Mouse (Mus musculus) cerebellum, adult 2 months (tissue): ENCODE measurements at regions not wholly inside any gene's neighbourhood (a gene's known extent, or its start where the extent isn't known, plus 50 kb on each side); places are given as distances from the start of the nearest gene placed in this dataset.
"Not testable (repeated sequence)": the region's sequence is repeated elsewhere in the genome, so short reads cannot be mapped to it uniquely, and the experiment has no call there.

Source experiments
- DNase-seq, 2 experiments: peaks; one replicate each; pipeline ENCODE4 v3.0.0; 2021
- H3K27ac ChIP-seq: fragments of 200-500 bp; 2 replicates; pipeline ENCODE4 v1.5.1; 2012; ENCODE audit warnings: low read length, control low read depth, inconsistent platforms; ENCODE audit not compliant: insufficient read depth
- H3K27me3 ChIP-seq: fragments of 200-500 bp; 2 replicates; pipeline ENCODE4 v1.6.1; 2012; ENCODE audit warnings: inconsistent platforms, mild to moderate bottlenecking, low read length, moderate library complexity; ENCODE audit not compliant: control insufficient read depth, insufficient read depth
- H3K4me1 ChIP-seq: fragments of 200-500 bp; 2 replicates; pipeline ENCODE4 v1.6.1; 2011; ENCODE audit warnings: low read length; ENCODE audit not compliant: control insufficient read depth, insufficient read depth
- H3K4me3 ChIP-seq: fragments of 200-500 bp; replicated peaks from 2 replicates; pipeline ENCODE3; 2011; ENCODE audit warnings: mild to moderate bottlenecking, low read depth, low read length, control low read depth; ENCODE audit not compliant: insufficient read depth
- CTCF ChIP-seq: fragments of 200-500 bp; IDR thresholded peaks from 2 replicates; pipeline ENCODE4 v1.5.1; 2011; ENCODE audit warnings: low read depth, mild to moderate bottlenecking, control low read depth, low read length, moderate library complexity, borderline replicate concordance; ENCODE audit not compliant: insufficient read depth
- POLR2A ChIP-seq: fragments of 200-500 bp; IDR thresholded peaks from 2 replicates; pipeline ENCODE4 v1.6.1; 2011; ENCODE audit warnings: low read length, control low read depth, borderline replicate concordance; ENCODE audit not compliant: insufficient read depth
- WGBS: fragments of 180-500 bp; shearing (Covaris S2); methylation state at CpG from one replicate; pipeline ENCODE4 v1.1.7; 2018; 5-methylcytosine and 5-hydroxymethylcytosine counted together

- no peak overlapping the region for H3K27ac ChIP-seq
These were observed 333.9 kb upstream of the Slc10a2 start for GRCm38 (mm10) chr8:5439054-5439453.

GRCm38 (mm10) chr8:5428303-5428971 lies 323.3 kb upstream of the Slc10a2 start:
- Histone ChIP-seq H3K4me3 (no peak overlapping the region), H3K4me1 (no peaks in the 10 kb centered on the region), H3K27ac (no peak overlapping the region), H3K27me3 (no peaks in the 10 kb centered on the region)
- WGBS, result 36% methylated on average over 3 of the region's 3 CpGs
- no peak for TF ChIP-seq CTCF
- no peak for TF ChIP-seq POLR2A
- no peak for DNase-seq

More at GRCm38 (mm10) chr8:5439054-5439453, 333.9 kb upstream of the Slc10a2 start:
- 76% methylated on average over 2 of the region's 2 CpGs for WGBS
- no peaks in the 10 kb centered on the region for H3K4me1 ChIP-seq
- no peak for TF ChIP-seq POLR2A
- no peak for TF ChIP-seq CTCF
- no peak for DNase-seq
- no peak overlapping the region for H3K4me3 ChIP-seq
- no peaks in the 10 kb centered on the region for H3K27me3 ChIP-seq

GRCm38 (mm10) chr8:5416841-5417240 lies 311.7 kb upstream of the Slc10a2 start:
- H3K27ac ChIP-seq, DNase-seq, H3K27me3 ChIP-seq, H3K4me3 ChIP-seq, H3K4me1 ChIP-seq: not testable (repeated sequence)
- WGBS, result 32% methylated on average over 2 of the region's 2 CpGs

- WGBS, result 82% methylated on average over 2 of the region's 2 CpGs
- TF ChIP-seq POLR2A, result no peak
- TF ChIP-seq CTCF, result no peak
These were observed 279.7 kb upstream of the Slc10a2 start for GRCm38 (mm10) chr8:5384851-5385250.

GRCm38 (mm10) chr8:5378001-5378400 lies 272.9 kb upstream of the Slc10a2 start:
- no peak for DNase-seq
- H3K27ac ChIP-seq, result no peak overlapping the region
- no peaks in the 10 kb centered on the region for H3K27me3 ChIP-seq
- H3K4me3 ChIP-seq, result no peak overlapping the region
- no peaks in the 10 kb centered on the region for H3K4me1 ChIP-seq
- WGBS, result 90% methylated on average over 1 of the region's 1 CpGs
- TF ChIP-seq CTCF, result no peak
- no peak for TF ChIP-seq POLR2A

More at GRCm38 (mm10) chr8:5384851-5385250, 279.7 kb upstream of the Slc10a2 start:
- Histone ChIP-seq H3K27ac (no peak overlapping the region), H3K4me3 (no peak overlapping the region), H3K4me1 (no peaks in the 10 kb centered on the region), H3K27me3 (no peaks in the 10 kb centered on the region)
- no peak for DNase-seq

GRCm38 (mm10) chr8:5339953-5340352 lies 234.8 kb upstream of the Slc10a2 start:
- Histone ChIP-seq H3K4me3 (no peak overlapping the region), H3K27ac (no peak overlapping the region), H3K4me1 (no peaks in the 10 kb centered on the region), H3K27me3 (no peaks in the 10 kb centered on the region)
- no peak for DNase-seq
- TF ChIP-seq CTCF (no peak), POLR2A (no peak)

- no peak for TF ChIP-seq POLR2A
- TF ChIP-seq CTCF, result no peak
- WGBS, result 56% methylated on average over 1 of the region's 1 CpGs
- DNase-seq, result no peak
- Histone ChIP-seq H3K27me3 (no peaks in the 10 kb centered on the region), H3K4me3 (no peak overlapping the region), H3K4me1 (no peaks in the 10 kb centered on the region), H3K27ac (no peak overlapping the region)
These were observed 209.4 kb upstream of the Slc10a2 start for GRCm38 (mm10) chr8:5314594-5314993.

GRCm38 (mm10) chr8:5299982-5300381 lies 194.8 kb upstream of the Slc10a2 start:
- no peaks in the 10 kb centered on the region for H3K27me3 ChIP-seq
- no peak overlapping the region for H3K27ac ChIP-seq
- H3K4me1 ChIP-seq, result no peaks in the 10 kb centered on the region
- H3K4me3 ChIP-seq, result no peak overlapping the region
- DNase-seq, result no peak
- TF ChIP-seq POLR2A (no peak), CTCF (no peak)

- Histone ChIP-seq H3K4me3 (no peak overlapping the region), H3K27me3 (no peaks in the 10 kb centered on the region), H3K4me1 (no peaks in the 10 kb centered on the region), H3K27ac (no peak overlapping the region)
- DNase-seq, result no peak
- no peak for TF ChIP-seq POLR2A
- TF ChIP-seq CTCF, result peak; percentile 36; the same call in 1 of the 2 replicates
These were observed 192.0 kb upstream of the Slc10a2 start for GRCm38 (mm10) chr8:5297190-5297589.
